10 mouse cellular contexts compared by ENCODE assay signal in the genomic region with DNA sequence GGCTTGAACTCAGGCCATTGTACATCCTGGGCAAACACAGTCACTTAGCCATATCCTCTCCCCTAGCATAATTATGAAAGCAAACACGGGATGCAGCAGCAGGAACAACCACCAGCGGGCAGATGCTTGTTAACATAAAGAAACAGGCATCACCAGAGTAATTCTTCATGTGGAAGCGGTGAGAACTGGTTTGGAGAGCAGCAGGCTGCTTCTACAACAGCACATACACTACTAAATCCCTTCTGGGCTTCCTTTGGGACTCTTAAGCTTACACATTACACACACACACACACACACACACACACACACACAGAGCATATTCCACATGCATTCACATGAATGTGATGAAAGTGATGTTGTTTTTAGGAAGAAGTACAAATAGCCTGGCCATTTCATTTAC.
DNase-seq lines count a peak whose midpoint lies in the region; ATAC-seq lines count a peak whose summit lies in the region.
"Had no signal": no experiment of that assay in that cellular context is flagged by ENCODE, and none has a peak within 500 bp of the region (broad histone marks: within the 10 kb centered on the region; RNA-seq: fewer than 3 reads in every experiment).

No protein-coding gene starts in this region.

- peaks cover 18% of the 10 kb centered on the region for H3K27me3 ChIP-seq in forebrain, embryonic 11.5 days (ENCODE audit: control insufficient read depth, insufficient read depth, low read length)
- H3K27me3 ChIP-seq in hindbrain, embryonic 15.5 days = no peaks in the 10 kb centered on the region
- H3K27me3 ChIP-seq in neural tube, embryonic 13.5 days = no peaks in the 10 kb centered on the region

- DNase-seq in embryo, embryonic 10.5 days (ENCODE audit: low spot score) = peak; percentile 44
- no peak for DNase-seq in embryo, embryonic 9.5 days (ENCODE audit: extremely low spot score)
- DNase-seq in forebrain, embryonic 11.5 days (ENCODE audit: low spot score) = no peak
- no peak for DNase-seq in natural killer cell, adult 2 months (ENCODE audit: low spot score in 2 of 2)
- DNase-seq in urinary bladder, postnatal 14 days (ENCODE audit: low spot score) = no peak
- no peak for DNase-seq in urinary bladder, adult 18-20 months (ENCODE audit: low spot score in 2 of 2)
- DNase-seq: heart, postnatal 4 days had no signal

- H3K4me2 ChIP-seq in forebrain, embryonic 11.5 days (ENCODE audit: low read depth, low read length, severe bottlenecking) = no peak overlapping the region
- H3K4me2 ChIP-seq in hindbrain, embryonic 15.5 days = no peak overlapping the region
- H3K4me2 ChIP-seq in neural tube, embryonic 13.5 days = no peak overlapping the region

- H3K36me3 ChIP-seq in forebrain, embryonic 11.5 days (ENCODE audit: control insufficient read depth, insufficient read depth, low read length) = no peaks in the 10 kb centered on the region
- no peaks in the 10 kb centered on the region for H3K36me3 ChIP-seq in hindbrain, embryonic 15.5 days
- H3K36me3 ChIP-seq in neural tube, embryonic 13.5 days = no peaks in the 10 kb centered on the region

- peak overlapping the region; percentile 55 for H3K27ac ChIP-seq in forebrain, embryonic 11.5 days (ENCODE audit: low read depth, low read length)
- peak overlapping the region; percentile 72 for H3K27ac ChIP-seq in hindbrain, embryonic 15.5 days (replicated peaks)
- peak overlapping the region; percentile 54 for H3K27ac ChIP-seq in neural tube, embryonic 13.5 days (replicated peaks)

- H3K4me3 ChIP-seq in forebrain, embryonic 11.5 days (ENCODE audit: low read depth, low read length) = no peak overlapping the region
- H3K4me3 ChIP-seq in hindbrain, embryonic 15.5 days = no peak overlapping the region
- H3K4me3 ChIP-seq in neural tube, embryonic 13.5 days = no peak overlapping the region
- H3K4me3 ChIP-seq: myocyte had no signal

- no peak for ATAC-seq in forebrain, embryonic 11.5 days (replicated peaks; ENCODE audit: low FRiP score)
- no peak; the same call in 1 of the 2 replicates for ATAC-seq in hindbrain, embryonic 15.5 days (ENCODE audit: low FRiP score, low read depth)
- ATAC-seq in neural tube, embryonic 13.5 days (ENCODE audit: low read depth) = no peak

- peaks cover 10% of the 10 kb centered on the region; the same call in 1 of the 2 replicates for H3K4me1 ChIP-seq in forebrain, embryonic 11.5 days (replicated peaks; ENCODE audit: control insufficient read depth, insufficient read depth, low read length)
- peaks cover 40% of the 10 kb centered on the region for H3K4me1 ChIP-seq in hindbrain, embryonic 15.5 days (replicated peaks)
- H3K4me1 ChIP-seq in neural tube, embryonic 13.5 days (replicated peaks) = peaks cover 43% of the 10 kb centered on the region

- H3K9me3 ChIP-seq in forebrain, embryonic 11.5 days (ENCODE audit: control insufficient read depth, low read length) = no peaks in the 10 kb centered on the region
- H3K9me3 ChIP-seq in hindbrain, embryonic 15.5 days = no peaks in the 10 kb centered on the region
- H3K9me3 ChIP-seq in neural tube, embryonic 13.5 days = no peaks in the 10 kb centered on the region

- 51% methylated on average over 3 of the region's 3 CpGs for WGBS in forebrain, embryonic 11.5 days
- WGBS in hindbrain, embryonic 15.5 days = 18% methylated on average over 3 of the region's 3 CpGs
- 40% methylated on average over 3 of the region's 3 CpGs for WGBS in neural tube, embryonic 13.5 days

- H3K9ac ChIP-seq in forebrain, embryonic 11.5 days (ENCODE audit: low read length) = no peak overlapping the region
- H3K9ac ChIP-seq in hindbrain, embryonic 15.5 days = no peak overlapping the region
- H3K9ac ChIP-seq in neural tube, embryonic 13.5 days = no peak overlapping the region
